Mouse (Mus musculus) cerebellum, adult 18-20 months (tissue): ENCODE measurements around the gene Ccnd3.
"Not testable (repeated sequence)": the region's sequence is repeated elsewhere in the genome, so short reads cannot be mapped to it uniquely, and the experiment has no call there.

Source experiments
- DNase-seq, 2 experiments: peaks; one replicate each; pipeline ENCODE4 v3.0.0; 2021

Ccnd3 gene

GRCm38 (mm10) chr17:47484241-47484921, 20.5 kb upstream of the Ccnd3 start:
- DNase-seq, result no peak

GRCm38 (mm10) chr17:47484993-47485392, 19.9 kb upstream of the Ccnd3 start:
- no peak for DNase-seq

GRCm38 (mm10) chr17:47485791-47486190, 19.1 kb upstream of the Ccnd3 start:
- no peak for DNase-seq

GRCm38 (mm10) chr17:47490791-47491190, 14.1 kb upstream of the Ccnd3 start:
- DNase-seq, result no peak

GRCm38 (mm10) chr17:47492731-47493130, 12.1 kb upstream of the Ccnd3 start:
- DNase-seq, result no peak

GRCm38 (mm10) chr17:47493653-47494052, 11.2 kb upstream of the Ccnd3 start:
- DNase-seq, result no peak

- no peak for DNase-seq
Measured at GRCm38 (mm10) chr17:47494132-47494531, 10.7 kb upstream of the Ccnd3 start.

- peak in 1 of 2 experiments; percentile 16 for DNase-seq
Measured at GRCm38 (mm10) chr17:47501531-47501930, 3.3 kb upstream of the Ccnd3 start.

- DNase-seq, result peak; percentile 93
Measured at GRCm38 (mm10) chr17:47501946-47502706, 2.7 kb upstream of the Ccnd3 start, which contains the start of gene Taf8. Taf8 (minus strand) TSS chr17:47502292.

GRCm38 (mm10) chr17:47502707-47503045, 2.2 kb upstream of the Ccnd3 start:
- not testable (repeated sequence) for DNase-seq

- DNase-seq, result no peak
Measured at GRCm38 (mm10) chr17:47503689-47504088, 1.2 kb upstream of the Ccnd3 start.

- no peak for DNase-seq
Measured at GRCm38 (mm10) chr17:47504228-47504627, 623 bp upstream of the Ccnd3 start.

- DNase-seq, result no peak
Measured at GRCm38 (mm10) chr17:47505566-47505965, 715 bp downstream of the Ccnd3 start.

- DNase-seq, result no peak
Measured at GRCm38 (mm10) chr17:47506042-47506441, 1.2 kb downstream of the Ccnd3 start.

- no peak for DNase-seq
Measured at GRCm38 (mm10) chr17:47506697-47507096, 1.8 kb downstream of the Ccnd3 start.

GRCm38 (mm10) chr17:47507523-47507922, 2.7 kb downstream of the Ccnd3 start:
- no peak for DNase-seq

GRCm38 (mm10) chr17:47508012-47508608, 3.3 kb downstream of the Ccnd3 start:
- DNase-seq, result peak; percentile 22 to 44

- DNase-seq, result no peak
Measured at GRCm38 (mm10) chr17:47509031-47509705, 4.3 kb downstream of the Ccnd3 start.

GRCm38 (mm10) chr17:47511111-47512020, 6.5 kb downstream of the Ccnd3 start:
- peak; percentile 79 to 80 for DNase-seq

GRCm38 (mm10) chr17:47512956-47513775, 8.3 kb downstream of the Ccnd3 start:
- DNase-seq, result no peak

- no peak for DNase-seq
Measured at GRCm38 (mm10) chr17:47515180-47515844, 10.5 kb downstream of the Ccnd3 start.
